Mouse (Mus musculus): ENCODE results near the gene Kansl2. TPM values are rescaled to one million over a fixed set of nuclear protein-coding genes. Genes with fewer than 3 reads are reported as not detected.

The Kansl2 gene
- polyA plus RNA-seq, 1 experiment from 2014 or later, result 32.0 TPM

Small RNAs within 50 kb of the gene (microRNA-seq; reads per million reads assigned to microRNA genes)
- not detected for gene Mir1291

Other genes starting within 250 kb of the Kansl2 start
- gene Zfp641, start 238.1 kb downstream of the Kansl2 start, polyA plus RNA-seq (2015; fragmentation: Nextera tagmentation; extraction: Ambion mirVana), result 0.08 TPM in 2 replicates
- not detected in 2 replicates for gene Olfr285, start 216.9 kb downstream of the Kansl2 start, polyA plus RNA-seq (2015; fragmentation: Nextera tagmentation; extraction: Ambion mirVana)
- not detected in 2 replicates for gene Olfr284, start 193.3 kb downstream of the Kansl2 start, polyA plus RNA-seq (2015; fragmentation: Nextera tagmentation; extraction: Ambion mirVana)
- not detected in 2 replicates for gene Olfr283, start 153.3 kb downstream of the Kansl2 start, polyA plus RNA-seq (2015; fragmentation: Nextera tagmentation; extraction: Ambion mirVana)
- gene Olfr282, start 103.0 kb downstream of the Kansl2 start, polyA plus RNA-seq (2015; fragmentation: Nextera tagmentation; extraction: Ambion mirVana), result not detected in 2 replicates
- not detected in 2 replicates for gene Olfr281, start 81.7 kb downstream of the Kansl2 start, polyA plus RNA-seq (2015; fragmentation: Nextera tagmentation; extraction: Ambion mirVana)
- gene OR5BS1P, start 64.4 kb downstream of the Kansl2 start, polyA plus RNA-seq (2015; fragmentation: Nextera tagmentation; extraction: Ambion mirVana), result not detected in 2 replicates
- not detected in 2 replicates for gene Lalba, start 51.5 kb downstream of the Kansl2 start, polyA plus RNA-seq (2015; fragmentation: Nextera tagmentation; extraction: Ambion mirVana)
- not detected in 2 replicates for gene Olfr279, start 41.9 kb downstream of the Kansl2 start, polyA plus RNA-seq (2015; fragmentation: Nextera tagmentation; extraction: Ambion mirVana)
- 25.1 and 28.2 TPM in 2 replicates for gene Ccnt1, start 36.7 kb upstream of the Kansl2 start, polyA plus RNA-seq (2015; fragmentation: Nextera tagmentation; extraction: Ambion mirVana)
- gene 4930415O20Rik, start 36.7 kb upstream of the Kansl2 start, polyA plus RNA-seq (2015; fragmentation: Nextera tagmentation; extraction: Ambion mirVana), result not detected in 2 replicates
- gene Adcy6, start 75.8 kb upstream of the Kansl2 start, polyA plus RNA-seq (2015; fragmentation: Nextera tagmentation; extraction: Ambion mirVana), result 6.6 and 6.9 TPM in 2 replicates
- 0.52 and 0.96 TPM in 2 replicates for gene Cacnb3, start 96.6 kb upstream of the Kansl2 start, polyA plus RNA-seq (2015; fragmentation: Nextera tagmentation; extraction: Ambion mirVana)
- gene Ddx23, start 128.6 kb upstream of the Kansl2 start, polyA plus RNA-seq (2015; fragmentation: Nextera tagmentation; extraction: Ambion mirVana), result 9.5 and 10.2 TPM in 2 replicates
- gene Rnd1, start 143.2 kb upstream of the Kansl2 start, polyA plus RNA-seq (2015; fragmentation: Nextera tagmentation; extraction: Ambion mirVana), result 0.84 and 0.89 TPM in 2 replicates
- gene Ccdc65, start 173.9 kb upstream of the Kansl2 start, polyA plus RNA-seq (2015; fragmentation: Nextera tagmentation; extraction: Ambion mirVana), result not detected in 2 replicates
- gene Fkbp11, start 193.9 kb upstream of the Kansl2 start, polyA plus RNA-seq (2015; fragmentation: Nextera tagmentation; extraction: Ambion mirVana), result 156 and 176 TPM in 2 replicates
- 11.7 and 14.3 TPM in 2 replicates for gene Arf3, start 228.9 kb upstream of the Kansl2 start, polyA plus RNA-seq (2015; fragmentation: Nextera tagmentation; extraction: Ambion mirVana)
- not detected in 2 replicates for gene Wnt10b, start 243.9 kb upstream of the Kansl2 start, polyA plus RNA-seq (2015; fragmentation: Nextera tagmentation; extraction: Ambion mirVana)